Mouse (Mus musculus): Measurements from ENCODE around the gene Atp6v0a4. TPM values are rescaled to one million over a fixed set of nuclear protein-coding genes. Genes with fewer than 3 reads are reported as not detected.

The Atp6v0a4 gene
- total RNA-seq, 4 experiments from 2014 or later, result 0.12 to 0.54 (median 0.22) TPM

- no peak for DNase-seq (ENCODE audit: low spot score in 2 of 2)
Observed at GRCm38 (mm10) chr6:38021406-38021805, 103.0 kb downstream of the Atp6v0a4 start.

GRCm38 (mm10) chr6:38012829-38013228 lies 111.6 kb downstream of the Atp6v0a4 start:
- DNase-seq (ENCODE audit: low spot score in 2 of 2), result no peak

- no peak for DNase-seq (ENCODE audit: low spot score in 2 of 2)
Observed at GRCm38 (mm10) chr6:38007459-38007858, 116.9 kb downstream of the Atp6v0a4 start.

Other genes starting within 250 kb of the Atp6v0a4 start
- under 1 TPM in 2 of 4 experiments, not detected in 2; 0.12 to 0.21 TPM for gene Svopl, start 77.6 kb downstream of the Atp6v0a4 start, total RNA-seq (2022)
- not detected for gene Tmem213, start 15.3 kb downstream of the Atp6v0a4 start, total RNA-seq (2022)
- under 1 TPM; 0.15 to 0.73 (median 0.24) TPM for gene D630045J12Rik, start 129.4 kb upstream of the Atp6v0a4 start, total RNA-seq (2022)
- gene Zc3hav1l, start 174.7 kb upstream of the Atp6v0a4 start, total RNA-seq (2022), result under 1 TPM; 0.16 to 0.45 (median 0.18) TPM
- gene Zc3hav1, start 230.0 kb upstream of the Atp6v0a4 start, total RNA-seq (2022), result 1 to 10 TPM; 5.4 to 7.5 (median 6.2) TPM

Measured in gastrocnemius, adult 8-10 months (tissue).